Mouse (Mus musculus) lung, adult 2 months (tissue): ENCODE results near the gene Mydgf. TPM values are rescaled to one million over a fixed set of nuclear protein-coding genes. Genes with fewer than 3 reads are reported as not detected.

ENCODE experiments used
- DNase-seq: peaks from one replicate; pipeline ENCODE4 v3.0.0; 2022
- H3K4me1 ChIP-seq: fragments of 200-500 bp; 2 replicates; pipeline ENCODE4 v1.6.1; 2011; ENCODE audit warnings: low read length; ENCODE audit not compliant: control insufficient read depth, insufficient read depth
- H3K4me3 ChIP-seq: fragments of 200-500 bp; replicated peaks from 2 replicates; pipeline ENCODE3; 2011; ENCODE audit warnings: low read depth, mild to moderate bottlenecking, control low read depth, low read length; ENCODE audit errors: extremely low read depth
- CTCF ChIP-seq: fragments of 200-500 bp; IDR thresholded peaks from 2 replicates; pipeline ENCODE4 v1.5.1; 2011; ENCODE audit warnings: mild to moderate bottlenecking, low read length, control low read depth; ENCODE audit not compliant: insufficient read depth
- POLR2A ChIP-seq: fragments of 200-500 bp; IDR thresholded peaks from 2 replicates; pipeline ENCODE4 v1.6.1; 2011; ENCODE audit warnings: low read depth, mild to moderate bottlenecking, control low read depth, low read length, borderline replicate concordance; ENCODE audit errors: extremely low read depth
- WGBS: fragments of 180-500 bp; shearing (Covaris S2); methylation state at CpG from one replicate; pipeline ENCODE4 v1.1.7; 2018; 5-methylcytosine and 5-hydroxymethylcytosine counted together
- polyA plus RNA-seq: library from polyadenylated mRNA; depleted of rRNA; stranded (reverse); fragments of >200 nt; gene quantifications from 2 replicates; pipeline ENCODE4 v1.2.3, GENCODE M21; 2012; rRNA removed

Gene Mydgf
- polyA plus RNA-seq, 1 experiment = 42.4 TPM

GRCm38 (mm10) chr17:56136558-56136957, 47.2 kb downstream of the Mydgf start:
- TF ChIP-seq CTCF (no peak), POLR2A (no peak)
- whole genome bisulfite sequencing = 58% methylated on average over 7 of the region's 7 CpGs
- DNase-seq = no peak
- H3K4me3 ChIP-seq = no peak overlapping the region
- peaks cover 6% of the 10 kb centered on the region for H3K4me1 ChIP-seq

- DNase-seq = peak; percentile 73
- peak overlapping the region; percentile 50 for H3K4me3 ChIP-seq
- 7% methylated on average over 27 of the region's 27 CpGs for WGBS
- TF ChIP-seq POLR2A (no peak), CTCF (peak; percentile 73)
- peaks cover 6% of the 10 kb centered on the region for H3K4me1 ChIP-seq
Observed at GRCm38 (mm10) chr17:56134463-56134971, 49.2 kb downstream of the Mydgf start.

- peak; percentile 87; the same call in 1 of the 2 replicates for TF ChIP-seq POLR2A
- no peak for TF ChIP-seq CTCF
- peaks cover 6% of the 10 kb centered on the region for H3K4me1 ChIP-seq
- 8% methylated on average over 21 of the region's 21 CpGs for WGBS
- DNase-seq = peak; percentile 50
- peak overlapping the region; percentile 59 for H3K4me3 ChIP-seq
Observed at GRCm38 (mm10) chr17:56133457-56134363, 50.0 kb downstream of the Mydgf start.

GRCm38 (mm10) chr17:56132661-56133060, 51.1 kb downstream of the Mydgf start:
- H3K4me1 ChIP-seq = peaks cover 6% of the 10 kb centered on the region
- 3% methylated on average over 14 of the region's 14 CpGs for WGBS
- H3K4me3 ChIP-seq = no peak overlapping the region
- no peak for TF ChIP-seq POLR2A
- peak; percentile 89 for TF ChIP-seq CTCF
- peak; percentile 68 for DNase-seq

GRCm38 (mm10) chr17:56131814-56132213, 51.9 kb downstream of the Mydgf start:
- no peak overlapping the region for H3K4me3 ChIP-seq
- WGBS = 38% methylated on average over 7 of the region's 7 CpGs
- DNase-seq = peak; percentile 74
- H3K4me1 ChIP-seq = peaks cover 6% of the 10 kb centered on the region
- TF ChIP-seq POLR2A (no peak), CTCF (peak; percentile 72)

GRCm38 (mm10) chr17:56131136-56131535, 52.6 kb downstream of the Mydgf start:
- TF ChIP-seq CTCF (no peak), POLR2A (no peak)
- Histone ChIP-seq H3K4me3 (no peak overlapping the region), H3K4me1 (peaks cover 6% of the 10 kb centered on the region)
- no peak for DNase-seq
- WGBS = 85% methylated on average over 10 of the region's 10 CpGs

- no peak for DNase-seq
- Histone ChIP-seq H3K4me1 (peaks cover 3% of the 10 kb centered on the region; the same call in 1 of the 2 replicates), H3K4me3 (no peak overlapping the region)
- 39% methylated on average over 15 of the region's 15 CpGs for WGBS
- TF ChIP-seq CTCF (no peak), POLR2A (no peak)
Observed at GRCm38 (mm10) chr17:56128246-56128645, 55.5 kb downstream of the Mydgf start.

GRCm38 (mm10) chr17:56126175-56126574, 57.5 kb downstream of the Mydgf start:
- WGBS = 81% methylated on average over 11 of the region's 11 CpGs
- TF ChIP-seq POLR2A = no peak
- TF ChIP-seq CTCF = no peak
- Histone ChIP-seq H3K4me1 (no peaks in the 10 kb centered on the region), H3K4me3 (no peak overlapping the region)
- no peak for DNase-seq

Other genes with a start within 250 kb of the Mydgf start
- gene Zfp119b, start 234.4 kb downstream of the Mydgf start, polyA plus RNA-seq = 0.29 and 0.70 TPM in 2 replicates
- 7.3 and 12.4 TPM in 2 replicates for gene Ebi3, start 231.3 kb downstream of the Mydgf start, polyA plus RNA-seq
- gene Yju2, start 224.8 kb downstream of the Mydgf start, polyA plus RNA-seq = 8.8 and 9.5 TPM in 2 replicates
- 1.6 and 1.9 TPM in 2 replicates for gene Shd, start 213.5 kb downstream of the Mydgf start, polyA plus RNA-seq
- 0.17 and 0.31 TPM in 2 replicates for gene Fsd1, start 197.4 kb downstream of the Mydgf start, polyA plus RNA-seq
- gene Stap2, start 178.3 kb downstream of the Mydgf start, polyA plus RNA-seq = 53.4 and 60.4 TPM in 2 replicates
- 99.7 and 103 TPM in 2 replicates for gene Mpnd, start 178.2 kb downstream of the Mydgf start, polyA plus RNA-seq
- gene Sh3gl1, start 147.3 kb downstream of the Mydgf start, polyA plus RNA-seq = 72.8 and 74.1 TPM in 2 replicates
- gene Chaf1a, start 143.5 kb downstream of the Mydgf start, polyA plus RNA-seq = 1.6 and 2.3 TPM in 2 replicates
- 59.3 and 69.3 TPM in 2 replicates for gene Ubxn6, start 108.9 kb downstream of the Mydgf start, polyA plus RNA-seq
- 44.8 and 47.2 TPM in 2 replicates for gene Hdgfl2, start 104.3 kb downstream of the Mydgf start, polyA plus RNA-seq
- 25.2 and 38.9 TPM in 2 replicates for gene Plin4, start 74.1 kb downstream of the Mydgf start, polyA plus RNA-seq
- 5.5 and 8.6 TPM in 2 replicates for gene Plin5, start 66.3 kb downstream of the Mydgf start, polyA plus RNA-seq
- gene Lrg1, start 61.9 kb downstream of the Mydgf start, polyA plus RNA-seq = 174 and 240 TPM in 2 replicates
- gene Sema6b, start 43.6 kb downstream of the Mydgf start, polyA plus RNA-seq = 12.5 and 21.2 TPM in 2 replicates
- gene Tnfaip8l1, start 21.4 kb downstream of the Mydgf start, polyA plus RNA-seq = 3.5 and 3.6 TPM in 2 replicates
- 65.8 and 71.9 TPM in 2 replicates for gene Dpp9, start 35.0 kb upstream of the Mydgf start, polyA plus RNA-seq
- 28.2 and 29.4 TPM in 2 replicates for gene Fem1a, start 72.9 kb upstream of the Mydgf start, polyA plus RNA-seq
- gene Ticam1, start 92.9 kb upstream of the Mydgf start, polyA plus RNA-seq = 17.1 and 18.1 TPM in 2 replicates
- gene Plin3, start 109.0 kb upstream of the Mydgf start, polyA plus RNA-seq = 39.4 and 39.6 TPM in 2 replicates
- gene Arrdc5, start 116.4 kb upstream of the Mydgf start, polyA plus RNA-seq = not detected in 2 replicates
- 2.6 and 3.2 TPM in 2 replicates for gene Uhrf1, start 119.4 kb upstream of the Mydgf start, polyA plus RNA-seq
- gene Kdm4b, start 142.1 kb upstream of the Mydgf start, polyA plus RNA-seq = 39.9 and 46.1 TPM in 2 replicates